Mouse (Mus musculus) bone marrow macrophage, adult 2 months (primary cell): ENCODE data around the gene Scaf11. TPM values are rescaled to one million over a fixed set of nuclear protein-coding genes. Genes with fewer than 3 reads are reported as not detected.
A peak's percentile ranks its signal among the peaks of the same experiment; 100 is the strongest.
"Not testable (repeated sequence)": the region's sequence is repeated elsewhere in the genome, so short reads cannot be mapped to it uniquely, and the experiment has no call there.

ENCODE experiments used
- H3K27ac ChIP-seq: 2 replicates; pipeline ENCODE4 v1.5.1; 2012; ENCODE audit warnings: low read depth, low read length; ENCODE audit not compliant: insufficient read depth
- H3K4me1 ChIP-seq: 2 replicates; pipeline ENCODE4 v1.6.1; 2012; ENCODE audit warnings: low read length; ENCODE audit not compliant: control insufficient read depth, insufficient read depth
- H3K4me3 ChIP-seq: 2 replicates; pipeline ENCODE4 v1.5.1; 2012; ENCODE audit warnings: mild to moderate bottlenecking, low read length, moderate library complexity; ENCODE audit not compliant: insufficient read depth
- CTCF ChIP-seq: IDR thresholded peaks from 2 replicates; pipeline ENCODE4 v1.5.1; 2012; ENCODE audit warnings: low read depth, mild to moderate bottlenecking, low read length, moderate library complexity
- POLR2A ChIP-seq: IDR thresholded peaks from 2 replicates; pipeline ENCODE4 v1.6.1; 2012; ENCODE audit warnings: mild to moderate bottlenecking, low read depth, low read length, borderline replicate concordance
- polyA plus RNA-seq: library from polyadenylated mRNA; stranded (reverse); fragments of >200 nt; gene quantifications from 2 replicates; pipeline ENCODE4 v1.2.4, GENCODE M21; 2012; ENCODE audit not compliant: missing spikeins, insufficient read depth, insufficient read length

Scaf11 gene
- polyA plus RNA-seq = 54.7 and 56.0 TPM in 2 replicates

DNA sequence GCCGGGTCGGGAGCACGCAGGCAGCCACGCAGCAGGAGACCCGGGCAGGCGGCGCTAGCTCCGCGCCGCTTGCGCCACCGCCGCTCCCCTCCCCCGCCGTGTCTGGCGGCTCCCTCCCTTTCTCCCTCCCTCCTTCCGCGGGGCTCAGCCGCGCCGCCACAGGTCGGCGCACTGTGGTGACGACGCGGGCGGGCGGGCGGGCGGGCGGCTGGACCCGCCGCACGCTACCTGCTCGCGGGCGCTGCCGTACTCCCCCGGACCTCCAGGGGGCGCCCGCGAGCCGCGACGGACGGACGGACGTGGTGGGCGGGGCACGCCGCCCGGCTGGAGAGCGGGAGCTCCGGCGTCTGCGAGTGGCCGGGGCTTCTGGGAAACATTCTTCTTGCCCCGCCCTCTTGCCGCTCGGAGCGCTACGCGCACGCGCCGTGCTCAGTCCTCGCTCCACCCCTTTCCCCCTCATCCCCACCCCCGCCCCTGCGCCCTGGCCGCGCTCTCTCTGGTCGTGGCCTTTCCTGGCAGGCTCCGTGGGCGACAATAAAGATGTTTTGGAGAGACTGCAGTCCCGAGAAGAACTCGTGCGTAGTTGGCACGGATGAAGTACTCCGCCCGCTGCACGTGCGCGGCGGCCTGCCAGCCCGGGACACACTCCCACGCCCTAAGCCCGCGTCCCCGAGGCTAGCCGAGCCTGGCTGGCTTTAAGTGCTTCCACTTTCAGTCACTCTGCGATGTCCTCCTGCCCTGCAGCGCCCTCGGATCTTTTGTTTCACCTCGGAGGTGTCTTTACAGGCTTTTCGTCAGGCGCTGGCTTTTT is at the start of gene Scaf11:
Gene Scaf11 (minus strand): TSS at position 114 of the 811 bp plus-strand sequence.
- TF ChIP-seq POLR2A (no peak), CTCF (no peak)
- H3K27ac ChIP-seq = peak within 1 kb of the TSS; percentile 94
- peaks cover 25% of the 10 kb centered on the region for H3K4me1 ChIP-seq
- H3K4me3 ChIP-seq = peak within 1 kb of the TSS; percentile 93

DNA sequence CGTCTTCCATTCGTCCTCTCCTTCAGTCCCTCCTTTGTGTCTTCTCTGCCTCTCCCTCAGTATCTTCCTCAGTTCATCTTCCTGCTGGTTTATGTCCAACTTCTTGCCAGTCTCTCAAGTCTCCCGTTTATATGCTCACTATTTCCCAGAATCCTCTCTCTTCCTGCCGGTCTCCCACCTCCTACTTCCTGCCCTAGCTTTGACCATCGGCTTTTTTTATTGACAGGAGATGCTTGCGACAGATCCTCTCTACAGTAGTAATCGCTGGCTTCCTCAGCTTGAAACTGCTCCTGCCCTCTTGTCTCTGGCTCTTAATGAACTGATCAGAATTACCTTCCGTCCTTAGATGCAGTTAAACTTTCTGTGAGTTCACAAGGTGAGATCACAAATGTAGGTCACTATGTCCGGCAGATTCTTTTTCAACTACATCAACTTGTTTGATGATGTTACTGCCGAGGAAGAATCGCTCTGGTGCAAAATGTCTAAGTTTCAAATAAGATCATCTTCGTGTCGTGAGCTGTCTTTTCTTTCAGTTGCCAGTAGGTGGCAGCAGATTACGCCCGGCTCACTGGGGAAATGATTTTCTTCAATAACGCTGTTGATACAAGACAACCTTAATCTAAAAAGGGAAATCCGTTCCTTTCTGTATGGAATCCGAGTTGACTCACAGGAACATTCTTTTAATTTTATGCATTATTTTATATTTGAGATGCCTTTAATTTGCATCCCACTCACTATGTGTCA is 46.6 kb upstream of the Scaf11 start:
- H3K4me3 ChIP-seq = no peak overlapping the region
- H3K4me1 ChIP-seq = no peaks in the 10 kb centered on the region
- TF ChIP-seq POLR2A (no peak), CTCF (no peak)
- H3K27ac ChIP-seq = no peak overlapping the region

DNA sequence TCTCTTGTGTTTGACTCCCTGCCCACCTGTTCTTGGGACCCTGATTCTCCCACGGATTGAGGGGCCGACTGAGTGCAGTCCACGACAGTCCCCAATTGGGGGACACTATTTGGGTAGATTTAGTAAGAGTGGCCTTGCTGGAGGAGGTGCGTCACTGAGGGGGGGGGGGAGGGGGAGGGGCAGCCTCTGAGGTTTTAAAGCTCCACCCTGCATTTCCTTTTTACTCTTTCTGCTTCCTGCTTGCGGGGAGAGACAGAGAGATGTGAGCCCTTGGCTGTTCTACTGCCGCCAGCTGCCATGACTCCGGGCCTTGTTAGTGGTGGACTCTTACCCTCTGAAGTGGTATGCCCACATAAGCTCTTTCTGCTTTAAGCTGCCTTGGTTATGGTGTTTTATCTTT is 37.0 kb upstream of the Scaf11 start:
- Histone ChIP-seq H3K4me3 (no peak overlapping the region), H3K27ac (no peak overlapping the region), H3K4me1 (no peaks in the 10 kb centered on the region)
- TF ChIP-seq CTCF (no peak), POLR2A (no peak)

DNA sequence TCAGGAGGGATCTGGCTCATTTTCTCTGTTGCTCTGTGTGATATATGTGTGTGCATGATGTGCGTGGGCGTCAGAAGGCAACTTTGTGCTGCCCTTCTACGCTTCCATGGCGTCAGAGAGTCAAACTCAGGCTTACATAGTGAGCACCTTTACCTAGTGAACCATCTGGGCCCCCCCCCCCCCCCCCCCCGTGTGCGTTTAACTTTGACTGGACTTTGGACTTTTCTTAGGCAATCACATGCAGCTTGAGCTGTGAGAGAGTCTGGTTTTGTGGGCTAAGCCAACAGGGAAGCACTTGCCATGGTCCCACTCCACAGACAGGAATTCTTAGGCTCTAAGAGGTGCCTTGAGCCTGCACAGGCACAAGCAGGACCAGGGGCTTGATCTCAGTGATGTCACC is 33.6 kb upstream of the Scaf11 start:
- Histone ChIP-seq H3K27ac (no peak overlapping the region), H3K4me3 (no peak overlapping the region), H3K4me1 (no peaks in the 10 kb centered on the region)
- TF ChIP-seq CTCF (no peak), POLR2A (no peak)

- Histone ChIP-seq H3K4me3 (no peak overlapping the region), H3K27ac (no peak overlapping the region), H3K4me1 (0 out of 2 replicates have a peak, but pooled peaks cover 2% of the 10 kb centered on the region)
- no peak for TF ChIP-seq POLR2A
- TF ChIP-seq CTCF = no peak
These were observed 32.9 kb upstream of the Scaf11 start for GRCm38 (mm10) chr15:96493573-96493972.

DNA sequence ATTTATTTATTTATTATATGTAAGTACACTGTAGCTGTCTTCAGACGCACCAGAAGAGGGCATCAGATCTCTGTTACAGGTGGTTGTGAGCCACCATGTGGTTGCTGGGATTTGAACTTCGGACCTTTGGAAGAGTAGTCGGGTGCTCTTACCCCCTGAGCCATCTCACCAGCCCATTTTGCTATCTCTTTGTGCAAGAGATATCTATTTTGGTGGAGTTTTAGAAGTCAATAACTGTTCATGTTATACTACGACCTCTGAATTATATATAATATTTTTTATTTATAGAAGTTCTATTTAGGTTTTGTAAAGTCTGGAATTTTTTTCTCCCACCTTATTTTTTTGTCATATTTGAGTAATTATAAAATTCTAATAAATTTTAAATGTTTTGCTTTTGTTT is 32.3 kb upstream of the Scaf11 start:
- not testable (repeated sequence) for H3K4me3 ChIP-seq, H3K4me1 ChIP-seq, H3K27ac ChIP-seq

DNA sequence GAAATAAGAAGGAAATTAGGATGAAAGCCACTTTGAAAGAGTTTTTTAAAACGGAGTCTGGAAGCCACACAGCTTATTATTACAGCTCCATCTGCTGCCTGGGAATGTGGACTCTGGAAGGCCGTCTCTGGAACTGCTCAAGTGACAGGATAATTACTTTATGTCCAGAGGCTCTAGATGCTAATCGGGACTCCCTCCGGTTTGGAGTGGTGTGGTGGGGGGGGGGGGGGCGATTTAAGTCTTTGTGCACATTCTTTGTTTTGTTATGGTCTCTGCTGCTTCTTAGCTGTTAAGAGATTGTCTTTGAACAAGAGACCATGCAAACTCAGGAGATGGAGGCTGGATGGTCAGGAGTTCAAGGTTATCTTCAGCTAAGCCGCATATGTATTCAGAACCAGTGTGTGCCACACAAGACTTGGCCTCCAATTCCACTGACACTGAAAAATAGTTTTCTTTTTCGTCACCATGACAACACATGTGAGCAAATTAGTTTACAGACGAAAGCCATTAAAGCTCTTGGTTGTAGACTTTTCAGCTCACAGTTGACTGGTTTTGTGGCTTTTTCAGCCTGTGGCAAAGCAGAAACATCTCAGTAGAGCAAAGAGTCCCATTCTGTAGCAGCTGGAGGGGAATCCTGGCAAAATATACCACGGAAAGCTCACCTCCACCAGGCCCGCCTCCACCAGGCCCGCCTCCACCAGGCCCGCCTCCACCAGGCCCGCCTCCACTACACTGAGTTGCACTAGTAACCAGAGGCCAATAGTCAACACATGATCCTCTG is 31.4 kb upstream of the Scaf11 start:
- Histone ChIP-seq H3K4me3 (no peak overlapping the region), H3K4me1 (0 out of 2 replicates have a peak, but pooled peaks cover 2% of the 10 kb centered on the region), H3K27ac (no peak overlapping the region)
- TF ChIP-seq POLR2A (no peak), CTCF (no peak)

DNA sequence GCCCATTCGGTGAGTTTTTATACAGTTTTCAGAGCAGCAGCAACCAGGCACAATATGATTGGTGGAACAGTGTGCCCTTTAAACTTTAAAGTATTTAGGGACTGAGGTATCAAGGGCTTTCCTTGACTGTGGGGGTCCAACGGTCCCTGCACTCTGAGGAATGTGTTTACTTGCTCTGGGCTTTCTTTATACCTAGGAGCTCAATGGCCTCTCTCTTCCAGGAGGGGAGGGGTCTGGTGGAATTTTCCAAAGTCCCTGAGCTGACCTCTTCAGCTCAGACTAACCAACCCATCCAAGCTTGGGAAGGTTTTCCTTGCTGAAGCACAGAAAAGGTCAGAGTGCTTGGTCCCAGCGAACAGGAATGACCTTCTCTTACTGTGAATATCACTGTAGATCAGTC is 30.8 kb upstream of the Scaf11 start:
- no peak for TF ChIP-seq CTCF
- no peak for TF ChIP-seq POLR2A
- H3K4me1 ChIP-seq = 0 out of 2 replicates have a peak, but pooled peaks cover 2% of the 10 kb centered on the region
- no peak overlapping the region for H3K27ac ChIP-seq
- no peak overlapping the region for H3K4me3 ChIP-seq

DNA sequence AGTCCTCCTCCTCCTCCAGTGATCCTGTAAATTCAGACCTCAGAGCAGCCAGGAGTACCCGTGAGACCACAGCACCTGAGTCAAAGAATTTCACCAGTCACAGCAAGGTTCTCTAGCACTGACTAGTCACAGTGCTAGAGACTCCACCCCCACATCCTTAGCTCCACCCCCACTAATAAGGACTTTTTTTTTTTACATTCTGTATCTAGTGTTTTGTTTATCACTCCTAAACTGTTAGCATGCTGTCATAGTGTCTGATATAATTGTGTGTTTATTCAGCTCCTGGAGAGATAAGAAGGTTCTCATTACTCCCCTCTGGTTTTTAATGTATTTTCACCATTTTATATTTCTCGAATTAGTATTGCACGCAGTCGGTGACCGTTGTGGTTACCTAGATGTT is 29.5 kb upstream of the Scaf11 start:
- TF ChIP-seq POLR2A (no peak), CTCF (no peak)
- H3K27ac ChIP-seq = no peak overlapping the region

More for the DNA sequence above, 29.5 kb upstream of the Scaf11 start:
- peaks cover 7% of the 10 kb centered on the region for H3K4me1 ChIP-seq
- H3K4me3 ChIP-seq = no peak overlapping the region
